Mouse (Mus musculus) kidney, adult 2 months (tissue): ENCODE measurements around the gene Kank1. TPM values are rescaled to one million over a fixed set of nuclear protein-coding genes. Genes with fewer than 3 reads are reported as not detected.
A peak's percentile ranks its signal among the peaks of the same experiment; 100 is the strongest.

Source experiments
- DNase-seq: peaks from one replicate; pipeline ENCODE4 v3.0.0; 2021
- H3K27ac ChIP-seq: fragments of 200-500 bp; 2 replicates; pipeline ENCODE4 v1.5.1; 2012; ENCODE audit warnings: low read depth, low read length, control low read depth, inconsistent platforms; ENCODE audit not compliant: insufficient read depth
- H3K27me3 ChIP-seq: fragments of 200-500 bp; replicated peaks from 2 replicates; pipeline ENCODE4 v1.6.1; 2012; ENCODE audit warnings: mild to moderate bottlenecking, moderate library complexity, low read length, inconsistent platforms; ENCODE audit not compliant: control insufficient read depth, insufficient read depth
- H3K36me3 ChIP-seq: fragments of 200-500 bp; 2 replicates; pipeline ENCODE4 v1.6.1; 2012; ENCODE audit warnings: mild to moderate bottlenecking, moderate library complexity, low read length, inconsistent platforms; ENCODE audit not compliant: control insufficient read depth, insufficient read depth
- H3K4me1 ChIP-seq: fragments of 200-500 bp; 2 replicates; pipeline ENCODE4 v1.6.1; 2011; ENCODE audit warnings: low read length; ENCODE audit not compliant: control insufficient read depth, insufficient read depth
- H3K4me3 ChIP-seq: fragments of 200-500 bp; 2 replicates; pipeline ENCODE4 v1.5.1; 2011; ENCODE audit warnings: mild to moderate bottlenecking, low read depth, low read length, control low read depth; ENCODE audit not compliant: insufficient read depth
- CTCF ChIP-seq: fragments of 200-500 bp; conservative IDR thresholded peaks from 2 replicates; pipeline ENCODE4 v1.5.1; 2011; ENCODE audit warnings: low read depth, mild to moderate bottlenecking, control low read depth, low read length, moderate library complexity, mixed read lengths; ENCODE audit not compliant: insufficient read depth, insufficient read length
- POLR2A ChIP-seq: fragments of 200-500 bp; IDR thresholded peaks from one replicate; pipeline ENCODE4 v1.6.1; 2011; ENCODE audit warnings: low read depth, low read length, control low read depth
- WGBS: fragments of 180-500 bp; shearing (Covaris S2); methylation state at CpG from one replicate; pipeline ENCODE4 v1.1.7; 2018; 5-methylcytosine and 5-hydroxymethylcytosine counted together
- polyA plus RNA-seq: library from polyadenylated mRNA; depleted of rRNA; stranded (reverse); fragments of >200 nt; gene quantifications from 2 replicates; pipeline ENCODE4 v1.2.3, GENCODE M21; 2012

The Kank1 gene
- polyA plus RNA-seq, 1 experiment = 56.0 TPM

- no peak overlapping the region for H3K27ac ChIP-seq
- no peaks in the 10 kb centered on the region for H3K27me3 ChIP-seq
- 54% methylated on average over 7 of the region's 7 CpGs for WGBS
- DNase-seq = no peak
- no peak overlapping the region for H3K4me3 ChIP-seq
- TF ChIP-seq CTCF = no peak
- TF ChIP-seq POLR2A = no peak
- H3K36me3 ChIP-seq = peaks cover 1% of the 10 kb centered on the region; the same call in 1 of the 2 replicates
- H3K4me1 ChIP-seq = 0 out of 2 replicates have a peak, but pooled peaks cover 4% of the 10 kb centered on the region
These were observed 195.1 kb downstream of the Kank1 start for GRCm38 (mm10) chr19:25431909-25432308.

- 53% methylated on average over 7 of the region's 7 CpGs for WGBS
- Histone ChIP-seq H3K27me3 (no peaks in the 10 kb centered on the region), H3K4me1 (peaks cover 14% of the 10 kb centered on the region), H3K27ac (no peak overlapping the region), H3K36me3 (peaks cover 1% of the 10 kb centered on the region; the same call in 1 of the 2 replicates), H3K4me3 (no peak overlapping the region)
- TF ChIP-seq CTCF (no peak), POLR2A (no peak)
- no peak for DNase-seq
These were observed 196.5 kb downstream of the Kank1 start for GRCm38 (mm10) chr19:25433169-25433690.

GRCm38 (mm10) chr19:25434345-25434744, 197.6 kb downstream of the Kank1 start:
- WGBS = 85% methylated on average over 7 of the region's 7 CpGs

GRCm38 (mm10) chr19:25434795-25435194, 198.0 kb downstream of the Kank1 start:
- 56% methylated on average over 6 of the region's 6 CpGs for WGBS
- peaks cover 1% of the 10 kb centered on the region; the same call in 1 of the 2 replicates for H3K36me3 ChIP-seq
- H3K27ac ChIP-seq = no peak overlapping the region
- peaks cover 14% of the 10 kb centered on the region for H3K4me1 ChIP-seq
- TF ChIP-seq POLR2A = no peak
- no peak for TF ChIP-seq CTCF
- no peaks in the 10 kb centered on the region for H3K27me3 ChIP-seq
- DNase-seq = no peak
- H3K4me3 ChIP-seq = no peak overlapping the region

More at GRCm38 (mm10) chr19:25434345-25434744, 197.6 kb downstream of the Kank1 start:
- H3K4me1 ChIP-seq = peaks cover 14% of the 10 kb centered on the region
- DNase-seq = no peak
- no peaks in the 10 kb centered on the region for H3K27me3 ChIP-seq
- peaks cover 1% of the 10 kb centered on the region; the same call in 1 of the 2 replicates for H3K36me3 ChIP-seq
- H3K27ac ChIP-seq = 0 out of 2 replicates have a peak overlapping the region, but pooled peaks have one; percentile 17
- TF ChIP-seq POLR2A = no peak
- no peak for TF ChIP-seq CTCF
- H3K4me3 ChIP-seq = no peak overlapping the region

GRCm38 (mm10) chr19:25435412-25435811, 198.6 kb downstream of the Kank1 start:
- Histone ChIP-seq H3K36me3 (peaks cover 1% of the 10 kb centered on the region; the same call in 1 of the 2 replicates), H3K27me3 (no peaks in the 10 kb centered on the region), H3K4me1 (peaks cover 14% of the 10 kb centered on the region), H3K27ac (no peak overlapping the region), H3K4me3 (no peak overlapping the region)
- TF ChIP-seq CTCF (no peak), POLR2A (no peak)
- 70% methylated on average over 5 of the region's 5 CpGs for WGBS
- DNase-seq = no peak

GRCm38 (mm10) chr19:25436175-25436574, 199.4 kb downstream of the Kank1 start:
- Histone ChIP-seq H3K27me3 (no peaks in the 10 kb centered on the region), H3K36me3 (no peaks in the 10 kb centered on the region), H3K4me3 (no peak overlapping the region), H3K27ac (no peak overlapping the region; the same call in 1 of the 2 replicates), H3K4me1 (peaks cover 14% of the 10 kb centered on the region)
- no peak for DNase-seq
- 70% methylated on average over 4 of the region's 4 CpGs for WGBS
- TF ChIP-seq CTCF (no peak), POLR2A (no peak)

- TF ChIP-seq POLR2A (no peak), CTCF (no peak; the same call in 1 of the 2 replicates)
- H3K27ac ChIP-seq = peak overlapping the region; percentile 18; the same call in 1 of the 2 replicates
- DNase-seq = peak; percentile 75
- no peaks in the 10 kb centered on the region for H3K36me3 ChIP-seq
- 43% methylated on average over 20 of the region's 20 CpGs for WGBS
- H3K27me3 ChIP-seq = no peaks in the 10 kb centered on the region
- H3K4me3 ChIP-seq = no peak overlapping the region
- peaks cover 14% of the 10 kb centered on the region for H3K4me1 ChIP-seq
These were observed 200.2 kb downstream of the Kank1 start for GRCm38 (mm10) chr19:25436789-25437650.
